Mouse (Mus musculus) fat pad, adult 2 months (tissue): Measurements from ENCODE around the gene Sowahb.
A peak's percentile ranks its signal among the peaks of the same experiment; 100 is the strongest.

ENCODE experiments used
- DNase-seq: peaks from one replicate; pipeline ENCODE4 v3.0.0-alpha.2; 2011; ENCODE audit warnings: low read depth, low spot score; ENCODE audit errors: extremely low read depth

Sowahb gene

DNA sequence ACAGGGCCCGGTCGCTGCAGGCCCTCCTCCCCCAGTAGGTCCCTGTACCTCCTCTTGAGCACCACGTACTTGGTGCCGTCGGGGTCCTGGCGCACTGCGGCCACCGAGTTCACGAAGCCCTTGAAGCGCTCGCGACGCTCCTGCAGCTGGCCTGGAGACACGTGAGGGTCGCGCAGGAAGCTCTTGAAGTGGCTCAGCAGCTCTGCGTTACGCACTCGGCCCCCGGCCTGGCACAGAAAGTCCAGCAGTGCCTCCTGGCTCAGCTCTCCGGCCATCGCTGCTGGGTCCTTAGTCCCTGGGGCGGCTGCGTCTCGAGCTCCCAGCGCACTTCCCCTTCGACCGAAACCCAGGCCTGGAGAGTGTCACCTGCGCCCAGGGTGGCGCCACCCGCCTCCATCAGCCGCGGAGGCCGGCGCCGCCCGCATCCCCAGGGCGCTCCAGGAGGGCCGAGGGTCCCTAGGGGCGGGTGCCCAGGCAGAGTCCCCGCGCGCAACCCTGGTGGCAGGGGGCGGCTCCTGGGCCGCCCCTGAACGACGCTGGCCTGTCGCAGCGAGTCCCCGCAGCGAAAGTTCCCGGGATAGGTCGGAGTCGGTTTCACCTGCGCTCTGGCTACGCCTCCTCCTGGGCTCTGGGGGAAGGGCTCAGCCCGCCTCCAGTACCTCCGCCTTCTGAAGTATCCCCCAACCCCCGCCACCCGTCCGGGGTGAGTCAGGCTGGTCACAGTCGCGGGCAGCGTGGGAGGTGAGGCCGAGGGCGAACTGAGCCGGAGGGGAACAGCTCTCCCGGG is at the start of gene Sowahb:
TSS of gene Sowahb (minus strand) at position 439 of the 787 bp plus-strand sequence.
- no peak for DNase-seq

DNA sequence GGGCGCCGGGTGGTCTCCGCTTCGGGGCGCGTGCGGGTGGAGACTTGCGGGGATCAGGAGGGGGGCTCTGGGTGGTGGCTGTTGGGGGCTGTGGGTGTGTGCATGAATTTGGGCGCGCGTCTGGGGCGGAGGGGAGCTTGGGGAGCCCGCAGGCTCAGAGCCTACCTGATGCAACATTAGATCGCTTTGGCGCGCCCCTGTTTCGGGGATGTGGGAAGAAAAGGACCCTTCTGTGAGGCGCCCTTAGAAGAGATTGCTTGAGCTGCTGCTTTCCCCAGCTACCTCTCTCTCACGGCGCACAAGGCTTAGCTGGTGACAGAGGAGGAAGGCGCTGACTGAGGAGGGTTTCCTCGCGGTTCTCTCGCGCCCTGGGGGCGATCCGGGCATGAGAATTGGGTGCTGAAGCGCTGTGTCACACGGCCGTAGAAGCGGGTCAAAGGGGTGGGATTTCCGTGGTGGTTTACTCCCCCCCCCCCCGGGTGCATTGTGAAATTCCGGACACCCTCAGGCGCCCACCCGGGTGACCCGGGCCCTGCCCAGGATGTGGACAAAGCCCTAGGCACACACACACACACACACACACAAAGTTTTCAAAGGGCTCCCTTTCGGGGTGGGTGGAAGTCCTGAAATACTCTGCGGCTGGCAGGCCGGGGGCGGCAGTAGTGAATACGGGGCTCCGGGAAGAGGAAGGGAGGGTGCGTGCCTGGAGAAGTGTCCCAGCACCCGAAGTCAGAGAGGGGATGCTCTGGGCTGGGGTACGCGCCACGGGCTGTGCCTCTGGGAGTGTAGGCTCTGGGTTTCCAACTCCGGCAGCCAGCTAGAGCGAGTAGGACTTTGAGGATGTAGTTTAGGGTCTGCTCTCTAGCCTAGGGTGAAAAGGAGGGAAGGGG is 49.1 kb upstream of the Sowahb start:
- no peak for DNase-seq

DNA sequence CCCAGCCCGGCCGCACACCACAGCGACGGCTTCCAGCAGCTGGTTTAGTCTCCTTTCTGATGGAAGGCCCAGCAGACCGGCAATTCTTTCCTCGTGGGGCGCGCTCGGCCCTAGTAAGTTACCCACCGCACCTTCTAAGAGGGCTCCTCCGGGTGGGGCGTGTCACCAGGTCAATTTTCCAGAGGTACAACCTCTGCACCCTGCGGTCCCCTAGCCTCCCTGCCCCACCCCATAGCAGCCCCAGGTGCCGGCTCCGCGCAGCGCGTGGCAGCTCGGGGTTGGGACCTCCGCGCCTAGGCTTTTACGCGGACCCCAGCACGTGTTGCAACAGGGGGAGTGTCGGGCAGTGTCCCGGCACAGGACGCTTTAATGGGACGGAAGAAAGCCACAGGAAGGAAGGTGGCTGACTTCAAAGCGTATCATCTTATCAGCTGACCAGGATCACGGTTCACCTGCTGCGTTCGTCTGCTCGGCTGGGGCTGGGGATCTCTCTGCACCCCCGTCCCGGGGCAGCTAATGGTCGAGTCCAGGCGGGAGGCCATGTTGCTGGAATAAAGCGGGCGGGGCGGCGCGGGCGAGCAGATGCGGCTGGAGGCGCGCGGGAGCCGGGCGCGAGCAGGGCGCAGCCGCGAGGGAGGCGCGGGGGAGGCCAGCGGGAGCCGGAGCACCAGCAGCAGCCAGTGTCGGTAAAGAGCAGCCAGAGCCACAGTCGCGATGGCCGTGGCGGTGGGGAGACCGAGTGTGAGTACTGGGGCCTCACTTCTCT is 48.2 kb upstream of the Sowahb start, which contains the start of gene Sept11:
TSS of gene Sept11 (plus strand) at position 581 of the 766 bp plus-strand sequence.
- DNase-seq = no peak

DNA sequence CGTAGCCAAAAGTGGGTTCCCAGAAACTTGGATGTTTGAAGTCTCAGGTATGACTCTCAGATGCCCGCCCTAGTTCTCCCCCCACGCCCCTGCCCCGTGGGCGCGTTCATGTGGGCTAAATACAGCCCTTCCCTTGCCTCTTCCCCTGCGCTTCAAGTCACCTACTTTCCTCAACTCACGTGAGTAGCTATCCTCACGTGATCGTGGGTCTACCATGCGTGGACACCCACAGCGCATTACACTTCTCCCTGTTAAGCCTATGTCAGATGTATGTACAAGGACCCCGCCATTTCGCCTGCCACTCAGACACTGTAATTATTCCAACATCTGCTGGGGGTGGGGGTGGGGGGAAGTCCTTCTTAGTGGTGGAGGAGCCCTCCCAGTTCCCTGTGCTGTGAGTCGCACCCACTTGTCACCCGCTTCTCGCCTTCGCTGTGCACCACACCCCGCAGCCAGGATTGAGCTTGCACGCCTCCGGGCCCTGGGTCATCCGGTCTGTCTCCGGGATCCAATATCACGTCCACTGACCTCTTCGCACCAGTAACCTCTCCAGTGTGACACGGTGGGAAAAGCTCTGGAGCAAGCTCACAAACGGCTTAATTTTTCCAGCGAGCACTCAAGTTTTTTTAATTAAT is 47.4 kb upstream of the Sowahb start:
- no peak for DNase-seq

DNA sequence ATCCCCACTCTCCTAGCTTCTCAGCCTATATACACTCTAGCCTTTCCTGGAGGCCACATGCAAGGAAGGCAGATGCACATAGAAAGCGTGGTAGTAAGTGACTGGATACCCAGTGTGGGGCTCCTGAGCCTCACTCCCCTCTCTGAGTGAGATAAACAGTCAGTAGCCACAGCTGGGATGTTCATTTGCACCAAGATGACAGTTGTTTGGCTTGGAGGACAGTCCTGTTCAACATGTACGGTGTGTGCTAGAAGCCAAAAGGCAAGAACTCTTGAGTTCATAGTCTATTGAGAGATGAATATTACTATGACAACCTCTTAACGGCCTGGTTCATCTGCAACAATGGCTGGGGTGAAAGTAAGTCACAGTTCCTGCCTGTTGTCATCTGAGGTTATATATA is 46.4 kb upstream of the Sowahb start:
- DNase-seq = no peak

DNA sequence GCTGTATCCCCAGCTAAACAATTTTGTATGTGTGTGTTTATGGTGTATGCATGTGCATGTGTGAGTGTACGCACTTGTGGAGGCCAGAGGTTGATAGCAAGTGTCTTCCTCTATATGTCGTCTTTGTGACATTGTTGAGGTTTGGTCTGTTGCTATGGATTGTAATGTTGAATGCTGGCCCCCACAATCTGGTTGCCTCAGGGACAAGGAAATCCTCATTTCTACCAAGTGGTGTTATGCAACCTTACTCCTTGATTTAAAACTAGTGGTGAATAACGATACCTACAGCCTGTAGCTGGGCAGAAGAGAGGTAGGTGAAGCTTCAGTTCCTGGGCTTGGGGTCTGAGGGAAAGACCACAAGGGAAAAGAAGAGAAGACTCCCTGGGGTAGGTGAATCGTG is 41.1 kb upstream of the Sowahb start:
- no peak for DNase-seq

DNA sequence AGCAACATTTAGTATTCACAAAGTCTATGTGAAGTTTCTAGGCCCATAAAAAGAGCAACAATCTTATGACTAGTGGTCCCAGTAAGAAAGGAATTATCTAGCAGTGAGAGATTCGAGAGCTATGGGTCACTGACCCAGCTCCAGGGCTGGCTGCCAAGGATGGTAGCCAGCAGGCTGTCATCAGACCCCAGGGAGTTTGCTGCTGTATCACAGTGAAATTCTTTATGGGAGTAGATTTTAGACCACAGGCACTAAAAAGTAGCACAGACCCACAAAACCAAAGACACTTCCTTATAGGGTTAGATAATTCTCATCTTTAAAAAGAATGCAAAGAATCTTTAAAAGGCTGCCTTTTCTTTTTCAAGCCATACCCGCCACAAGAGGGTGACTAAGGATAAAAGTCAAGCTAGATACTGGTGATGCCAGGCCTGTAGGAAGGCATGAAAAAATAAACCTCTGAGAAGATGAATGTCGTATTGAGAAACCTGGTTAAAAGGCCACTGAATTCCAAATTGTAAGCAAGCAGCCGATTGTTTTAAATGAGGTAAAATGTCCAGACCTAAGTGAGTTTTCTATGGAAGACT is 40.3 kb upstream of the Sowahb start:
- no peak for DNase-seq

DNA sequence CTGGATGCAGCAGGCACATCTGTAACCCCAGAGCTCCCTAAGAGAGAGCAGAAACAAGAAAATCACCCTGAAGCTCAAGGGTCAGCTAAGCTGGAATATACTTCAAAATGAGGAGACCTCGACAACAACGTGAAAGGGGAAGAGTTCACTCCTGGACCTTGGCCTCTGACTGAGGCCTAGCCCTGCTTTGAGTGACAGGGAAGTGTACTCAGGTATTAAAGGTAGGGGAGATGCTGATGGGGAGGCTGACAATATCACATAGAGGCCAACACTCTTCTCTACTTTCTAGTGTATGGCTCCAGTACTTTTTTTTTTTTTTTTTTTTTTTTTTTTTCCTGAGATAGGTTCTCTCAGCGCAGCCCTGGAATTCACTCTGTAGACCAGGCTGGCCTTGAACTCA is 34.8 kb upstream of the Sowahb start:
- no peak for DNase-seq

DNA sequence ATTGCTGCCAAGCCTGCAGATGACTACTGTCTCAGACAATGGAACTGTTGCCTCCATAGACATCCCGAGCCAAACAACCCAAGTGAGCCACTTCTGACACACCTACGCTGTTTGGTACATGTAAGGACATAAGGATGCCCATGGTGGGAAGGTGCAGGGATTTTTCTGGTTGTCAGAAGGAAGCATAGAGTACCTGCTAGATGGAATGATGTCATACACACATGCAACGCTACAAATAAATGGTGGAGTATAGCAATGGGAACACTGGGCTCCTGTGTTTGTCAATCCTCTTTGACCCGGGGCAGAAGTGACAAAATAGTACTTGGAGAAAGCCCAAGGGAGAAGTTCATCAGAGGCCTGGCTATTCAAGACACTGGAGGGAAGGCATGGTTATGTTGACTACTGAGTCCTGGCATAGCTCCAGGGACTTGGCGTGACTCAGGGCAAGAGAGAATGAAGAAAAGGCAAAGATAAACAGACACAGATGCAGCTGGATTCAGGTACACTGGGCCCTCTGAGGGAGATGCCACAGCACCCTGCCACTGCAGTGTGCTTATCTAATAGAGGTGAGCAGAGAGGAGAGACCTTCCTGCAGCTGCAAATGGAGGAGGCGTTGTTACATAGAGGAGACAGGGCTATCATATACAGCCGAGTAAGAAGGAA is 33.0 kb upstream of the Sowahb start:
- peak; percentile 93 for DNase-seq

DNA sequence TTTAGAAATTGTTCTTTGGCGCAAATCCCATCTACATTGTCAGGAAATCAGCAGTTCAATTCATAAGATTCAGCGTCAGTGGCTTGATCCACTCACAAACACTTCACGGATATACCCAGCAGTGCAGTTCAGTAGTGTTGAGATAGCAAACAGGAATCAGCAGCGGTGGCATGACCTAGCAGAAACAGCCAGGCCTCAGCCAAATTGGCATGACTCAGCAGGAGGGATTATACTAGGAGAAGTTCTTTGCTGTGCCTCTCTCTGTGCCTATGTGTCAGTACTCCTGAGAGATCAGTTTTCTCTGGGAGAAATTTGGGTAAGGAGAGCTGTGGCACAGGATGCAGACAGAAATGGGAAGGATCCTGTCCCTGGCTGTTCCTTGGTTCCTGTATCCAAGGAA is 16.0 kb upstream of the Sowahb start:
- DNase-seq = no peak

DNA sequence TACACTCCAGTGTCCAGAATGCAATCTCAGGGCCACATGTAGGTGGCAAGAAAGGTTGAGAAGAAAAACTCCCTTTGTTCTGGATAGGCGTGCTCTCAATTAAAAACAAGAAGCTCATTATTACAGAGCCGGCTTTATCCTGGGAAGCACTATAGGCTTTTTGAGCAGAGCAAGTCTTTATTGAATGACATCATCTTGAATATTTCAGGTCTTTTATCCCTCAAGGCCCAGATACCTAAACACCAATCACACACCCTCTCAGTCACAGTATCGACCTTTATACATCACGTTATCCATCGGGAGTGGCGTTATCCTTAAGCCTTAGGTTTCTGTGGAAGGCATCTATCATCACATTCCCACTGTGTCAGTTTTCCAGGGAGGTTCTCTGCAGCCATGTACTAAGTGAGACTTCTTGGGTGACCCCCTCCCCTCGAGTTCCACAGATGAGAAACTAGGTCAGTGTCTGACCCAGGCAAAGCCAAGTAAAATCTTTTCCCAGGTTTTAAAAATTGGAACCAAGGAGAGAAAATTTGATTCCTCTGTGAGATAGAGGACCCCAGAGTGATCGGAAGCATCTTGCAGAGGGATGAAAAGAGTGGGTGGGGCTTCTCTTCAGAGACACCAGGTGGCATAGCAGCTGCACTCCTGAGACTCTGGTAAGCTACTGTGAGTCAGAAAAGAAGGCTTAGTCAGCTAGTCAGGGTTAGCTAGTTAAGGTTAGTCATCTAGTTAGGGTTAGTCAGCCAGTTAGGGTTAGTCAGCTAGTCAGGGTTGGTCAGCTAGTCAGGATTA is 9.0 kb upstream of the Sowahb start:
- DNase-seq = no peak

DNA sequence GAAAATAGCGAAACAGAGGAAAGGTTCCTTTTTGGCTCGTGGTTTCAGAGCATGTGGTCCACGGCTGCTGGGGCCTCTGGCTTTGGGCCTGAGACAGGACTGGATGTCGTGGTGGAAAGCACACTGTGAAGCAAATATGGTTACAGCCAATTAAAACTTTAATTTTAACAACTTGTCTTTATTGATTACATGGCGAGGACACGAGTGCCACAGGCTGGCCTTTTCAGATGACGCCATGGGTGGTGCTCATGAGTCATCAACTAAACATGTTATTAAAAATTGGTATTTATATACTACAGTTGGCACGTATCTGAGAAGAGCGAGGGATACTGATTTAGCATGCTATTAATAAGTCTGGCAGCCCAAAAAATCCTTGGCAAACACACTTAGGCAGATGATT is 7.1 kb upstream of the Sowahb start:
- DNase-seq = no peak

DNA sequence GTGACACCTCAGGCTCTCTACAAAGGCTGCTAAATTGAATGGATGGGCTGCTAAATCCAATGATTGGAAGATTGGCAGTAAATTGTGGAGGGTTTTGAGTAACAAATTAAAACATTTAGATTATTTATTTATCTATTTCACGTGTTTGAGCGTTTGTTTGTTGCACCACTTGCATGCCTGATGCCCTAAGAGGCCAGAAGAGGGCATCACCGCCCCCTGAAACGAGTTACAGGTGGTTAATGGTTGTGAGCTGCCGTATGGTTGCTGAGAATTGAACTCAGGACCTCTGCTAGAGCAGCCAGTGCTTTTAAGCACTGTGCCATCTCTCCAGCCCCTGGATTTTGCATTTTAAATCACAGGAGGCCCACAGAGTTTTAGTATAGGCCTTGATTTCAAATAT is 6.2 kb upstream of the Sowahb start:
- no peak for DNase-seq

DNA sequence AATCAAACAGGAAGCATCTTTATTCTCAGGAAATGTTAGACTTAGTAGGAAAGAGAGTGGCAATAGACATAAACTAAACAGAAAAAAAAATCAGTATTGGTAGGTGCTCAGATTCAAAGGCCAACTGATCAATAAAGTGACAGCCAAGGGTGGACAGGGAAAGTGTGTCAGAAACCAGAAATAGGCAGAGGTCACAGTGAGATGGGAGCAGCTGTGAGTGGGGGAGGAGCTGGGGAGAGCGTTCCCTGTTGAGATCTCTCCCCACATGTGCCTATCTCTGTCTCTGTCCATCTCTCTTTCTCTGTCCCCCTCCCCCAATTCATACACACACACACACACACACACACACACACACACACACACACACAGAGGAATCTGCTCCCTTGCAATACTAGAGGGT is 5.1 kb upstream of the Sowahb start:
- DNase-seq = no peak

DNA sequence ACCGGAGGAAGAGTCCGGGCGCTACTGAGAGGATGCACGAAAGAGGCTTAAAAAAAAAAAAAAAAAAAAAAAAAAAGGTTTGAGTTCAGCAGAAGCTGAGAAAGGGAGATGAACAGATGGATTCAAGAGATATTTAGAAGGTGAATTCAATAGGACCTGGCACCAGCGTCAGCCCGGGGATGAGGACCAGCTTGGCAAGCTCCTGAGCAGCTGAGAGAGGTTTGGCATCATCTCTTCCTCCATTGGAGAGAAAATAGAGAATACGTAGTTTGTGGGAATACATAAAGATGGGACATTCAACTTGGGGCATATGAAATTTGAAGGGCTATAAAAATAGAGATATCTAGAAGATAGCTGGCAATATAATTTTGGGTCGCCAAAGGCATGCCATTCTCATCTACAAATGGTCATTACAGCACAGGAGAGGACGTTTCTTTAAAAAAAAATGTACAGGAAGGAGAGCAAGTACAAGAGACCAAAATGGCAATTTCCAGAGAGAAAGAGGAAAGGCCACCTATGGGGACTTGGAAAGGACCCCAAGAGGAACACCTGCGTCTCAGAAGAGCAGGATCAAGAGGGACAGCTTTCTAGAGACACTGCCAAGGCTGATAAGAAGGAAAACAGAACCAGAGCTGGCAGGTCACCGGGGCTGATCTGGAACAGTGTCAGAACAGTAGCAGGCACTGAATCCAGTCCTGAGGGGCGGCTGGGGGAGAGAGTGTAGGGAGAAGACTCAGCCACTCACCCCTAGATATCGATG is 3.8 kb upstream of the Sowahb start:
- no peak for DNase-seq

DNA sequence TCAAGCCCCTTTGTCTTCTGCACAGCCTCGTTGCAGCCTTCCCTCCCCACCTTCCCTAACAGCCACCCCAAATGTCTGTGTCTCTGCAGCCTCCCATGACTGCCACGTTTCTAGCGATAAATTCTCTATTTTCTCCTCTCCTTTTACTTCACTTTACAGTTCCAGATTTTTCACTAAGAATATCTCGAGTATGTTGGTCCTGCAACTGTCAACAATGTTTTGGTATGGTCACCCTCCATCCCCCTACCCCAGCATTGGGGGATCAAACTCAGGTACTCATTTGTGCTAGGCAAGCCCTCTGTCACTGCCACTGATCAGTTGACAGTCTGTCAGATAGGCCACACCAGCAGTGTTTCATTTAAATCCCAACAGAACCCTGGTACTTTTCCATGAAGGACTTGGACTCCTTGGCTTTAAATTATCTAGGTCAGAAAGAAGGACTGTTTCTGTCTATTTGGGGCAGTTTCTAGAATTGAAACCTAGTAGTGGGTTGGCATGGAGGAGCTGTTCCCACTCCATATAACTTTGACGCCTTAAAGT is 1.6 kb upstream of the Sowahb start:
- DNase-seq = no peak

DNA sequence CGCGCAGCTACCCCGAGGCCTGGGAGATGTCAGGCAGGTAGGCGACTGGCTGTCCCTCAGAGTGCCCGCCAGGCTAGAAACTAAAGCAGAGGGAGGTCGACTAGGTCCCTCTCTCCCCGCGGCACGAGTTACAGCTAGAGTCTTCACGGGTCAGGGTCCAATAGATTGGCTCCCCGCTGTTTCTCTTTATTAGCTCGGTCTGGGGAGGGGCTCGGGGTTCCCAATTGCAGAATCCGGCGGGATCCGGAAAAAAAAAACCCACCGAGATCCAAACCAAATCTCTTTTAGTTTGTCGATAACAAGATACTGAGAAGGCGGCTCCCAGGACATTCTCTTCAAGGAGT is 521 bp upstream of the Sowahb start:
- DNase-seq = no peak
